Mouse (Mus musculus) brain, embryonic 14.5 days (tissue): ENCODE measurements around the gene Asap3.

Experiments used
- CTCF ChIP-seq: fragments of 200-500 bp; IDR thresholded peaks from 2 replicates; pipeline ENCODE4 v1.5.1; 2012; ENCODE audit warnings: inconsistent platforms, mild to moderate bottlenecking, moderate library complexity, borderline replicate concordance; ENCODE audit not compliant: insufficient read depth, insufficient read length; ENCODE audit errors: extremely low read depth
- POLR2A ChIP-seq: fragments of 200-500 bp; IDR thresholded peaks from 2 replicates; pipeline ENCODE4 v1.6.1; 2012; ENCODE audit warnings: mild to moderate bottlenecking, inconsistent platforms, borderline replicate concordance; ENCODE audit not compliant: poor library complexity, insufficient read depth, insufficient read length, severe bottlenecking; ENCODE audit errors: extremely low read depth

DNA sequence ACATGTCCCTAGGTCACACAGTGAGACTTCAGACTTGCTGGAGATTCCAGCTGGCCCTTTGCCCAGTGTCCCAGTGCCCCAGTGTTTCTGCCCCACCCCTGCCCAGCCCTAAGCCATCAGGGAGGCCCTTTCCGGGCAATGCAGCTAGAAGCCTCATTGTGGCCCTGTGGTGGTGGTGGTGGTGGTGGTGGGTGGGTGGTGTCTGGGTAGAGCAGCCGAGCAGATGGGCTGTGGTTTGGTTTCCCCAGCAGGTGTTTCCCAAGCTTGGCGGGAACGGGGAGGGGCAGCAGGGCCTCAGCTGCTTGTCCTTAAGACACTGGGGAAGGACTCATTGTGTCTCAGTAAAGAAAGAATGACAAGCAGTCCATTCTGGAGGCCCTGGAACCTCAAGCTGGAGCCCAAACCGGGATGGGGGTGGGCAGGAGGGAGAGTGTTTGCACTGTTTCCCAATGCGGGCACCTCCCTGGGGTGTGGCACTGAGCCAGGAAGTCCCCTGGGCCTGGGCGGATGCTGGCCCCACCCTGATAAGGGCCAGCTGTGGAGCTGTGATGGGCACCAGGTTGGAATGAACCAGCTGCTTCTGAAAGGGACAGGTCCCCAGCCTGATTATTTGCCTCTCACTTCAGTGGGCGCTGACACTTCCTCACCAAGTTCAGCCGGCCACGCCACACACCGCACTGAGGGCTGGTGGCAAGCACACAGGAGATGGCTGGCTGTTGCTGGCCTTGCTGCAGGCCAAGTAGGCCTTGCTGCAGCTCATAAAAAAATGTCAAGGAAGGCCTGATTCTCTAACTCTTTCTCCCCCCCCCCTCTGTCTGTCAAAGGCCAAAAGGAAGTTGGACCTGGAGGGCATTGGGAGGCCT lies 28.3 kb upstream of the Asap3 start:
- no peak for TF ChIP-seq CTCF
- TF ChIP-seq POLR2A = no peak
